Mouse (Mus musculus): ENCODE data around the gene Zhx3. TPM values are rescaled to one million over a fixed set of nuclear protein-coding genes. Genes with fewer than 3 reads are reported as not detected.

Zhx3 gene
- polyA plus RNA-seq, 1 experiment, result 11.6 TPM

GRCm38 (mm10) chr2:160768997-160769396, 103.8 kb downstream of the Zhx3 start:
- 86% methylated on average over 2 of the region's 2 CpGs for WGBS
- no peak for DNase-seq
- Histone ChIP-seq H3K4me3 (replicated peaks; ENCODE audit: extremely low read depth, low read depth, low read length) (no peak overlapping the region), H3K4me1 (ENCODE audit: control insufficient read depth, insufficient read depth, low read length) (peaks cover 16% of the 10 kb centered on the region)
- no peak for TF ChIP-seq CTCF (IDR thresholded peaks at IDR 0.05; ENCODE audit: insufficient read depth, low read length)
- TF ChIP-seq POLR2A (IDR thresholded peaks at IDR 0.05; ENCODE audit: borderline replicate concordance, extremely low read depth, low read depth, low read length), result no peak

GRCm38 (mm10) chr2:160768097-160768695, 104.6 kb downstream of the Zhx3 start:
- no peak for DNase-seq
- WGBS, result 64% methylated on average over 4 of the region's 4 CpGs

GRCm38 (mm10) chr2:160767201-160767600, 105.6 kb downstream of the Zhx3 start:
- DNase-seq, result no peak
- 97% methylated on average over 2 of the region's 2 CpGs for WGBS
- Histone ChIP-seq H3K4me1 (ENCODE audit: control insufficient read depth, insufficient read depth, low read length) (peaks cover 16% of the 10 kb centered on the region), H3K4me3 (replicated peaks; ENCODE audit: extremely low read depth, low read depth, low read length) (no peak overlapping the region)
- TF ChIP-seq CTCF (IDR thresholded peaks at IDR 0.05; ENCODE audit: insufficient read depth, low read length), result no peak
- no peak for TF ChIP-seq POLR2A (IDR thresholded peaks at IDR 0.05; ENCODE audit: borderline replicate concordance, extremely low read depth, low read depth, low read length)

More at GRCm38 (mm10) chr2:160768097-160768695, 104.6 kb downstream of the Zhx3 start:
- Histone ChIP-seq H3K4me3 (replicated peaks; ENCODE audit: extremely low read depth, low read depth, low read length) (no peak overlapping the region), H3K4me1 (ENCODE audit: control insufficient read depth, insufficient read depth, low read length) (peaks cover 16% of the 10 kb centered on the region)
- TF ChIP-seq CTCF (IDR thresholded peaks at IDR 0.05; ENCODE audit: insufficient read depth, low read length), result no peak
- no peak for TF ChIP-seq POLR2A (IDR thresholded peaks at IDR 0.05; ENCODE audit: borderline replicate concordance, extremely low read depth, low read depth, low read length)

GRCm38 (mm10) chr2:160766371-160766771, 106.4 kb downstream of the Zhx3 start:
- WGBS, result 43% methylated on average over 5 of the region's 5 CpGs
- peak; percentile 49 for DNase-seq
- peaks cover 16% of the 10 kb centered on the region for H3K4me1 ChIP-seq (ENCODE audit: control insufficient read depth, insufficient read depth, low read length)
- TF ChIP-seq POLR2A (IDR thresholded peaks at IDR 0.05; ENCODE audit: borderline replicate concordance, extremely low read depth, low read depth, low read length), result no peak
- no peak for TF ChIP-seq CTCF (IDR thresholded peaks at IDR 0.05; ENCODE audit: insufficient read depth, low read length)
- H3K4me3 ChIP-seq (replicated peaks; ENCODE audit: extremely low read depth, low read depth, low read length), result no peak overlapping the region

GRCm38 (mm10) chr2:160765096-160765495, 107.7 kb downstream of the Zhx3 start:
- 51% methylated on average over 3 of the region's 3 CpGs for WGBS
- no peak for DNase-seq
- Histone ChIP-seq H3K4me1 (ENCODE audit: control insufficient read depth, insufficient read depth, low read length) (peaks cover 16% of the 10 kb centered on the region), H3K4me3 (replicated peaks; ENCODE audit: extremely low read depth, low read depth, low read length) (no peak overlapping the region)
- TF ChIP-seq POLR2A (IDR thresholded peaks at IDR 0.05; ENCODE audit: borderline replicate concordance, extremely low read depth, low read depth, low read length) (no peak), CTCF (IDR thresholded peaks at IDR 0.05; ENCODE audit: insufficient read depth, low read length) (no peak)

- Histone ChIP-seq H3K4me3 (replicated peaks; ENCODE audit: extremely low read depth, low read depth, low read length) (no peak overlapping the region), H3K4me1 (ENCODE audit: control insufficient read depth, insufficient read depth, low read length) (peaks cover 16% of the 10 kb centered on the region)
- no peak for DNase-seq
- 71% methylated on average over 2 of the region's 2 CpGs for WGBS
- TF ChIP-seq CTCF (IDR thresholded peaks at IDR 0.05; ENCODE audit: insufficient read depth, low read length) (no peak), POLR2A (IDR thresholded peaks at IDR 0.05; ENCODE audit: borderline replicate concordance, extremely low read depth, low read depth, low read length) (no peak)
Observed at GRCm38 (mm10) chr2:160764386-160764785, 108.4 kb downstream of the Zhx3 start.

GRCm38 (mm10) chr2:160763816-160764215, 109.0 kb downstream of the Zhx3 start:
- no peak for TF ChIP-seq POLR2A (IDR thresholded peaks at IDR 0.05; ENCODE audit: borderline replicate concordance, extremely low read depth, low read depth, low read length)
- TF ChIP-seq CTCF (IDR thresholded peaks at IDR 0.05; ENCODE audit: insufficient read depth, low read length), result no peak
- Histone ChIP-seq H3K4me1 (ENCODE audit: control insufficient read depth, insufficient read depth, low read length) (peaks cover 16% of the 10 kb centered on the region), H3K4me3 (replicated peaks; ENCODE audit: extremely low read depth, low read depth, low read length) (no peak overlapping the region)
- no peak for DNase-seq
- WGBS, result 44% methylated on average over 3 of the region's 3 CpGs

- no peak for DNase-seq
- Histone ChIP-seq H3K4me1 (ENCODE audit: control insufficient read depth, insufficient read depth, low read length) (no peaks in the 10 kb centered on the region; the same call in 1 of the 2 replicates), H3K4me3 (replicated peaks; ENCODE audit: extremely low read depth, low read depth, low read length) (no peak overlapping the region)
- 84% methylated on average over 9 of the region's 9 CpGs for WGBS
- TF ChIP-seq POLR2A (IDR thresholded peaks at IDR 0.05; ENCODE audit: borderline replicate concordance, extremely low read depth, low read depth, low read length) (no peak), CTCF (IDR thresholded peaks at IDR 0.05; ENCODE audit: insufficient read depth, low read length) (peak; percentile 66)
Observed at GRCm38 (mm10) chr2:160760433-160761184, 112.2 kb downstream of the Zhx3 start.

GRCm38 (mm10) chr2:160756583-160757203, 116.1 kb downstream of the Zhx3 start:
- DNase-seq, result no peak
- Histone ChIP-seq H3K4me3 (replicated peaks; ENCODE audit: extremely low read depth, low read depth, low read length) (no peak overlapping the region), H3K4me1 (ENCODE audit: control insufficient read depth, insufficient read depth, low read length) (no peaks in the 10 kb centered on the region)
- TF ChIP-seq CTCF (IDR thresholded peaks at IDR 0.05; ENCODE audit: insufficient read depth, low read length) (no peak), POLR2A (IDR thresholded peaks at IDR 0.05; ENCODE audit: borderline replicate concordance, extremely low read depth, low read depth, low read length) (no peak)
- WGBS, result 69% methylated on average over 6 of the region's 6 CpGs

Data from lung, adult 2 months (tissue).